Mouse (Mus musculus) cortical plate, adult 2 months (tissue): ENCODE measurements at regions not wholly inside any gene's neighbourhood (a gene's known extent, or its start where the extent isn't known, plus 50 kb on each side); places are given as distances from the start of the nearest gene placed in this dataset.

Experiments
- CTCF ChIP-seq: fragments of 200-500 bp; IDR thresholded peaks from 2 replicates; pipeline ENCODE4 v1.5.1; 2011; ENCODE audit warnings: mild to moderate bottlenecking, control low read depth, low read length; ENCODE audit not compliant: insufficient read depth; ENCODE audit errors: extremely low read depth
- POLR2A ChIP-seq: fragments of 200-500 bp; IDR thresholded peaks from 2 replicates; pipeline ENCODE4 v1.6.1; 2011; ENCODE audit warnings: mild to moderate bottlenecking, low read length, control low read depth; ENCODE audit not compliant: insufficient read depth; ENCODE audit errors: extremely low read depth

DNA sequence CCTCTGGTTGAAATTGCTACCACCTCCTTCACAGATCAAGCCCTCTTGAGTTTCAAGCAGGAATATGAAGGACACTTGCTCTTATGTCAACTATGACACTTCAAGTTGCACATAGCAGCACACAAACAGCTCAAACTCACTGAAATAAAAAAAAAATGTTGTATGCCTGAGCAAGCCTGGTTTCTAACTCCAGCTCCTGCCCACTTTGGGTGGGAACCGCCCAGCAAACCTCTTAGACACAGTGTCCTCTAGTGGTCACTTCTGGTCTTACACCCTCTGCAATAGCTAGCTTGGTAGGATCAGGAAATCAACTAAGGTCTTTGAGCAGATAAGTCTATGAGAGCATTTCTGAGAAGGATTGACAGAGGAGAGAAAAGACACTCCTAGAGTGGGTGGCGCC, 54.2 kb downstream of the Rplp1 start:
- TF ChIP-seq POLR2A: no peak
- peak; percentile 80 for TF ChIP-seq CTCF
